Mouse (Mus musculus): ENCODE measurements around the gene Kif18a.

Kif18a gene

DNA sequence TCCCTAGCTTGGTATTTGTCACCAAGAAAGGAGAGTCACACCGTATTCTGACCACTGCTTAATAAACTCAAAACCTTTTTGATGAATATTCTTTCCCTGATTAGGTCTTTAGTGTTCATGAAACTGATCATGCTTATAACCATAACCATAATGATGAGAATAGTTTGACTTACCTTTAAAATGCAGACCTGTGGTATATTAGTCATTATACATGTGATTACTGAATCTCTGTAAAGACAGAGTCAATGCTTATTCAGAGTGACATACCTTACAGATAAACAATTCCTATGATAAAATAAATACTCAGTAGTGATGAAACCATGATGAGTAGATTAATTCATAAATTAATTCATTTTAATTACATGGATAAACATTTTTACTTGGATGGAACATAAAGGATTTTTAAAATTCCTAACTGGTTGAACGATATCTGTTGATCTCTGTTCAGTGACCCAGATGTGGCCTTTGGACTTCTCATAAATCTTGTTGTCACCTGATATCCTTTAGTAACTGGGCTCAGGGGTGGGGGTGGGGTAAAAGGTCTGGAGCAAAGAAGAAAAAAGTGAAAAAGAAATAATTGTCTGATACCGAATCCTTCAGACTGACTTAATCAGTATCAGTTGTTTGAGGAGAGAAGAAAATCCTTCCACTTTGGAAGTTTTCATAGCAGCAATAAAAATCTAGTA, 78.1 kb downstream of the Kif18a start:
- in situ Hi-C loops (cut with MboI; ENCODE audit: low sequenced_read_pairs), result no loop called here

DNA sequence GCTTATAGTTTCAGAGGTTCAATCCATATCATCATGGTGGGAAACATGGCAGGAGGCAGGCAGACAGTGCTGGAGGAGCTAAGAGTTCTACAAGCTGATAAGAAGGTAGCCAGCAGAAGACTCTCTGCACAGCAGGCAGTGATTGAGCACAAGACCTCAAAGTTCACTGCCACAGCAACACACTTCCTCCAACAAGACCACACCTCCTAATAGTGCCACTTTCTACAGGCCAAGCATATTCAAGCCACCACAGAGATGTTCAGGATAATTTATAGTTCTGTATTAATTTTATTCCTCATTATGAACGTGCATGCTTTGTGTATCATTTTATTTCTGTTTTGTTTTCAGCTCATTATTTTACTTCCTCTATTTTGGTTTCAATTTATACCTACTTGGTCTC, 85.4 kb downstream of the Kif18a start:
- in situ Hi-C loops (cut with MboI; ENCODE audit: low sequenced_read_pairs), result no loop called here

DNA sequence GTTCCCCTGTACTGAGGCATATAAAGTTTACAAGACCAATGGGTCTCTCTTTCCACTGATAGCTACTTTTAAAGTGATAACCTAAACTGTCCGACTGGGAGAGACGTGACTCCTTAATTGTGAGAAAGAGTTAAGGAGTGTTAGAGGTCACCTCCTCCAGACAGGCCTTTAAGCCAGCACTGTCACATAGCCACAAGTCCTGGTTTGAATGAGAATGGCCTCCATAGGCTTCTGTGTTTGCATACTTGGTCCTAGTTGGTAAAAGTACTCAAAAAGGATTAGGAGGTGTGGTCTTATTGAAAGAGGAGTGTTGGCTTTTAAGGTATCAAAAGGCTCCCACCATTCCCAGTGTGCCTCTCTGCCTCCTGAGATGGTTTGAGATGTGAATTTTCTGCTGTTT, 94.3 kb downstream of the Kif18a start:
- in situ Hi-C loops (cut with MboI; ENCODE audit: low sequenced_read_pairs), result no loop called here

DNA sequence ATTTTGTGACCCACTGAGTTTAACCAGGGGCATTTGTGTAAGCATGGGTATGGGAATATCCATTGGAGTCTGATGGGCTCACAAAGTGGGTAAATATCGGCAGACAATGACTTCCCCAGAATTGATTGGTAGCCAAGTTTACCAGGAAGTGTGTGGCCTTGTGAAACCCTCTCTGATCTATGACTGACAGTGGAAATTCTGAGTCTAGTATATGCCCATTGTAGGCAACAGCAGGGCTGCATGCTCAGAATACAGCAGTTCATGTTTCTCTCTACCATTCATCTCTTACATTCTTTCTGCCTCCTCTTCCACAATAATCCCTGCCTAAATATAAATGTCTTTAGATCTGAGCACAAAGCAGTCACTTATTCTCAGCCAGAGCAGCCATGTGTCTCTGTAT, 103.5 kb downstream of the Kif18a start:
- in situ Hi-C loops (cut with MboI; ENCODE audit: low sequenced_read_pairs), result no loop called here

DNA sequence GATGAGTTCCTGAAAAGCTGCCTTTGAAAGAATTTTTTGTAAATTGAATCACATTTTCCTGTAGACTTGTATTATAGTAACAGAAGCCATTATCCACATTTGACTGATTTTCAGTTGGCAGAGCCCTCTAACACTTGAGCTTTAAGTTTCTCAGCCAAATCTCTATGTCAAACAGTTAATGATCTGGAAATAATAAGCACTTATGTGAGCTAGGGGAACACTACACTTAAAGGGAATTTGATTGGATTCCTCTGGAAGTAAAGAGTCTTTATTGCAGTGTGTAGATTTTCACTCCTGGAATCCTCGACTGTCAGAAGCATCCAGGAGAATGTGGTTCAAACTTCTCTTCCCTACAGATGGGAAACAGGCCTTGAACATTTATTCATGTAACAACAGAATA, 105.7 kb downstream of the Kif18a start:
- in situ Hi-C loops (cut with MboI; ENCODE audit: low sequenced_read_pairs), result no loop called here

DNA sequence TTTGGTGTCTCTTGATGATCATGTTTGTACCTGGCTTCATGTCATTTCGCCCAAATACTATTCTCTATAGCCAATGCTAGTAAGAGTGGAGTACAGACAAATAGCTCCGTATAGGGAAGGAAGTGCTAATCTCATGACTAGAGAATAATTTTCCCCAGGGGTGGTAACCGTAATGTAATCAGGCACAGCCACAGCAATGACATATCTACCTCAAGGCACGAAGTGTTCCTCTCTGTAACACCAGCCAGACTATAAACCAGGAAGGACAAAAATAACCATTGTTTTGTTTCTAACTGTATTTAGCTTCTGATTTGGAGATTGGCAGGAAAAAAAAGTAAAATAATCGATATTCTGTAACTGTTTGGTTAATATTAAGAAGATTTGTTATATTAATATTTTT, 108.2 kb downstream of the Kif18a start:
- in situ Hi-C loops (cut with MboI; ENCODE audit: low sequenced_read_pairs), result no loop called here

DNA sequence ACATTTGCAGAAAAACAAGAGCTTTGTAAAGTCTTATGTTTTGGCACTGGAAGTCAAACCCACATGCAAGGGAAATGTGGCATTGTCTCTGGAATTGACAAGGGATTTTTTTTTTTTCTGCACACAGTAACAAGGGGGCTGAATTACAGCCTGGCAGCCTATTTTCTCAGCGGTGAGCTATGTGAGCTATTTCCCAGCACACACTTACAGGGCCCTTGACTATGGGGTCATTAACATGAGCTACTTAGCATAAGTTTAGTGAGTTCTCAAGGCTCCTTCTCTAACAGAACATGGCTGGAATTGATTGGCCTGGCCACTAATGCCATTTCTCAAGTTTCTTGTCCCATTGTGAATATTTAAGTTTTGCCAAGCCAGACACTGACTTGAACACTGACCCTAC, 109.4 kb downstream of the Kif18a start:
- in situ Hi-C loops (cut with MboI; ENCODE audit: low sequenced_read_pairs), result no loop called here

Measured in CH12F3 (cell line).